Mouse (Mus musculus) liver, embryonic 13.5 days (tissue): Measurements from ENCODE around the gene Psmb5. TPM values are rescaled to one million over a fixed set of nuclear protein-coding genes. Genes with fewer than 3 reads are reported as not detected.

ENCODE experiments used
- ATAC-seq: fragments of 200-750 bp; cut with Nextera tagmentation; 2 replicates; pipeline ENCODE4 v1.8.0; 2017; ENCODE audit warnings: low read depth, mild to moderate bottlenecking, moderate number of reproducible peaks, moderate library complexity
- DNase-seq: peaks from one replicate; pipeline ENCODE4 v3.0.0; 2022
- H3K27ac ChIP-seq: fragments of 300-500 bp; sonication (generic); 2 replicates; pipeline ENCODE4 v1.5.1; 2015; ENCODE audit warnings: moderate library complexity, mild to moderate bottlenecking, inconsistent platforms
- H3K27me3 ChIP-seq: fragments of 300-500 bp; sonication (generic); 2 replicates; pipeline ENCODE4 v1.6.1; 2015; ENCODE audit warnings: mild to moderate bottlenecking, inconsistent platforms
- H3K36me3 ChIP-seq: fragments of 300-500 bp; sonication (generic); 2 replicates; pipeline ENCODE4 v1.6.1; 2015; ENCODE audit warnings: mild to moderate bottlenecking, inconsistent platforms
- H3K4me1 ChIP-seq: fragments of 300-500 bp; sonication (generic); replicated peaks from 2 replicates; pipeline ENCODE4 v1.6.1; 2015; ENCODE audit warnings: inconsistent platforms
- H3K4me2 ChIP-seq: fragments of 300-500 bp; sonication (generic); 2 replicates; pipeline ENCODE4 v1.6.1; 2015; ENCODE audit warnings: inconsistent platforms, mild to moderate bottlenecking, moderate library complexity
- H3K4me3 ChIP-seq: fragments of 300-500 bp; sonication (generic); replicated peaks from 2 replicates; pipeline ENCODE4 v1.5.1; 2015; ENCODE audit warnings: mild to moderate bottlenecking, inconsistent platforms
- H3K9ac ChIP-seq: fragments of 300-500 bp; sonication (generic); 2 replicates; pipeline ENCODE4 v1.6.1; 2015; ENCODE audit warnings: mild to moderate bottlenecking, inconsistent platforms
- H3K9me3 ChIP-seq: fragments of 300-500 bp; sonication (generic); replicated peaks from 2 replicates; pipeline ENCODE4 v1.6.1; 2016; ENCODE audit warnings: inconsistent platforms
- WGBS: fragments of 180-500 bp; shearing (Covaris S2); methylation state at CpG from one replicate; pipeline ENCODE4 v1.1.7; 2015; ENCODE audit not compliant: insufficient replicate concordance; 5-methylcytosine and 5-hydroxymethylcytosine counted together
- microRNA counts: library from miRNA; unstranded; fragments of <30 nt; microRNA quantifications from one replicate; lab custom pipeline; 2016
- microRNA-seq: library from miRNA; unstranded; fragments of <30 nt; microRNA quantifications from one replicate; pipeline ENCODE4, GENCODE M21; 2016
- polyA plus RNA-seq: library from polyadenylated mRNA; unstranded; fragments of >200 nt; fragmentation: Nextera tagmentation; extraction: Ambion mirVana; gene quantifications from 2 replicates; pipeline ENCODE4 v1.2.1, GENCODE M21; 2015

The Psmb5 gene
- polyA plus RNA-seq, 1 experiment from 2014 or later = 266 TPM

DNA sequence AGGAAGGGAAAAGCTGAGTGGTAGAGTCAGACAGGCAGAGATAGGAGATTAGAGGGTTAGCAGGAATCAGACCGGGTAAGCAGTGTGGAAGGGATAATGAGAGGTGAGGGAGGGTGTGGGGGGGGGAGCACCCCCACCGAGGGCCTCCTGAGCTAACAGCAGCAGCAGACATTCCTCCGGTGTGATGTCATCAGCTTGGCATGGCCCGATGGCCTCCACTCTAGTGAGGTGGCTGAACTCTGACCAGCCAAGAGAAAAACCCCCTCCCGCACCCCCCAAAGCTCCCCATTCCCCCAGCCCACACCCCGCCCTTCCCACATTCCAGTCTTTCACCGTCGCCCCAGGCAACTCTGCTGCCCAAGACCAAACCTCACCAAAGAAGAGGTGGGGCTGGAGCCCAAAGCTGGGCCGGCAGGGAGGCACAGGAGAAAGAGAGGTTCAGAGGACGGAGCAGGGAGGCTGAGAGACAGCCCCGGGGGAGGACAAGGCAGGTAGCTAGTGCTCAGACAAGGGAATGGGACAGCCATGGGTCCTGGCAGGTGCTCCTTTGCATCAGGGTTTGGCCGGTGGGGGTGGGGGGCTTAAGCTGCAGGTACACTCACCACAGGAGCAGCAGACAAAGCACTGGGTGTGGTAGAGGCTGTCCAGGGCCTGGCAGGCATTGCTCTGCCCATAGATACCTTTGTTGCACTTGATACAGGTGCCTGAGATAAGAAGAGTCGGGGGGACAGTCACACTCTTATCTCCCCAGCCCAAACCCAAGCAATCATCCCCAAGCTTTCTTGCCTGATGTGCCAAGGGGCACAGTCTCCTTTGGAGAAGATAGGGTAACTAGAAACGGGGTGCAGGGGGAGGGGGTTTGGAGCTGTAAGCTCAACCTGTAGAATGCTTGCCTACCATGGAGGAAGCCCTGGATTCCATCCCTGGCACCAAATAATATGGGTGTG is 44.8 kb downstream of the Psmb5 start:
- H3K4me3 ChIP-seq = no peak overlapping the region; the same call in 1 of the 2 replicates
- peaks cover 61% of the 10 kb centered on the region for H3K4me1 ChIP-seq
- DNase-seq (no peak), ATAC-seq (peak; percentile 30)
- peak overlapping the region; percentile 71 for H3K4me2 ChIP-seq
- WGBS = 25% methylated on average over 14 of the region's 14 CpGs
- 0 out of 2 replicates have a peak overlapping the region, but pooled peaks have one; percentile 7 for H3K9ac ChIP-seq
- H3K27me3 ChIP-seq = peaks cover 78% of the 10 kb centered on the region
- H3K27ac ChIP-seq = peak overlapping the region; percentile 51; the same call in 1 of the 2 replicates
- H3K9me3 ChIP-seq = no peaks in the 10 kb centered on the region
- peaks cover 20% of the 10 kb centered on the region for H3K36me3 ChIP-seq

DNA sequence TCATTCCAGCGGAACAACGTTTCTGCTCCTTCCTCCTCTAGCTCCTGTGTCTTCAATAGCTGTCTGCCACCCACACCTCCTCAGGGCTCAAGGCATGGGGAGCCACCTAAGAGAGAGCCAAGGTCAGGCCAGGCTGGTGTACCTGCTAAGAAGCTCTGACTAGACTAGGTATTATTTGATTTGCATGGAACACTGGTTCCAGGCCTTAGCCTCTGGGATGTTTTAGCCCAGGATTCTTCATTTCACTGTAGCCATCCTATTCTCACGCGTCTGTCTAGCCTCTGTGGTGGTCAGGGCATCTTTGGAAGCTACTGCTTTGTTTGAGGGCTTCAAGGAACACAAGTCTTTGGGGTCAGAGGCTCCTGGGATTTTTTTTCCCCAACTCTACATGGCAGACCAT is 45.7 kb downstream of the Psmb5 start:
- no peak overlapping the region for H3K27ac ChIP-seq
- no peak overlapping the region for H3K4me2 ChIP-seq
- no peak for DNase-seq
- H3K27me3 ChIP-seq = peaks cover 71% of the 10 kb centered on the region
- H3K4me1 ChIP-seq = peaks cover 51% of the 10 kb centered on the region
- ATAC-seq = no peak
- no peaks in the 10 kb centered on the region for H3K9me3 ChIP-seq
- no peak overlapping the region for H3K9ac ChIP-seq
- WGBS = 76% methylated on average over 4 of the region's 4 CpGs
- no peak overlapping the region for H3K4me3 ChIP-seq
- H3K36me3 ChIP-seq = peaks cover 24% of the 10 kb centered on the region

DNA sequence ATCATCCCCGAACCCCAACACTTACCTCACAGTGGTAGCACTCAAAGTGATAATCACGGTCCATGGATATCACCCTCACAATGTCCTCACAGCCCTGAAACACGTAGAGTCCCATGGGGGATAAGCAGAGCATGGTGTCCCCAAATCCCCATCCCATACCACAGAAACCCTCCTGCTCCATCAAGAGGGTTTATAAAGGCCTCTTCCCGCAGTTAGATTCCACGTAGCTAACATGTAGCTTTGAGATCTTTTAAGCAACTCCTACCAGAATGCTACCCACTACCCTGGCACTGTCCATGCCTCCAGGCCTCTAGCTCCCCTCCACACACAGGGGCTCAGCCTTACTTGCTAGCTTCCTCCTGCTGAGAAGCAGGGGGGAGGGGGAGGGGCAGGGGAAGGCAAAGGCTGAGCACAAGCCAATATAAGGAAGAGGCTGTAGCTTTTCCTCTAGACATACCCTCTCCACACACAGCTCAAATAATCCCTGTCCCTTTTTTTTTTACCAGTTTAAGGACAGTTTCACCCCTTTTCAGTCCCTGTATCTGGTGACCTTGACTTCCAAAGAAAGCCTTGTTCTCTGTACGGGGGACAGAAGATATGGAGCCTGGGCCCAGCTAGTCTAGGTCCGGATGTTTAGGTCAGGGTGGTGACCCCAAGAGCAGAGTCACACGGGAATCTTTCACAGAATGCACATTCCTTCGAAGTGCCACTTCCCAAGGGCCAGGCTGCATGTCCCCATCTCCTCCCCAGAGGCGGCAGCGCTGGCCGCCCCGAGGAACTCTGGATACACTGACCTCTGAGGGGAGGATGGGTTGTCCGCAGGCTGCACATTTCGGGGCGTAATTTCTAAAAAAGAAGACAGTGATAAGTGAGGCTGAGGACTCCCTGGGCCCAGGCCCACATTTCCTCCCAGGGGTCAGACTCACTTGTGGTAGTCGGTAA is 48.1 kb downstream of the Psmb5 start:
- H3K27me3 ChIP-seq = peaks cover 47% of the 10 kb centered on the region
- H3K36me3 ChIP-seq = peaks cover 27% of the 10 kb centered on the region
- no peak overlapping the region for H3K4me2 ChIP-seq
- no peak overlapping the region for H3K27ac ChIP-seq
- DNase-seq = no peak
- peaks cover 34% of the 10 kb centered on the region for H3K4me1 ChIP-seq
- WGBS = 69% methylated on average over 17 of the region's 17 CpGs
- ATAC-seq = 0 out of 2 replicates have a peak, but pooled peaks have one; percentile 13
- no peak overlapping the region; the same call in 1 of the 2 replicates for H3K9ac ChIP-seq
- H3K9me3 ChIP-seq = no peaks in the 10 kb centered on the region
- no peak overlapping the region for H3K4me3 ChIP-seq

DNA sequence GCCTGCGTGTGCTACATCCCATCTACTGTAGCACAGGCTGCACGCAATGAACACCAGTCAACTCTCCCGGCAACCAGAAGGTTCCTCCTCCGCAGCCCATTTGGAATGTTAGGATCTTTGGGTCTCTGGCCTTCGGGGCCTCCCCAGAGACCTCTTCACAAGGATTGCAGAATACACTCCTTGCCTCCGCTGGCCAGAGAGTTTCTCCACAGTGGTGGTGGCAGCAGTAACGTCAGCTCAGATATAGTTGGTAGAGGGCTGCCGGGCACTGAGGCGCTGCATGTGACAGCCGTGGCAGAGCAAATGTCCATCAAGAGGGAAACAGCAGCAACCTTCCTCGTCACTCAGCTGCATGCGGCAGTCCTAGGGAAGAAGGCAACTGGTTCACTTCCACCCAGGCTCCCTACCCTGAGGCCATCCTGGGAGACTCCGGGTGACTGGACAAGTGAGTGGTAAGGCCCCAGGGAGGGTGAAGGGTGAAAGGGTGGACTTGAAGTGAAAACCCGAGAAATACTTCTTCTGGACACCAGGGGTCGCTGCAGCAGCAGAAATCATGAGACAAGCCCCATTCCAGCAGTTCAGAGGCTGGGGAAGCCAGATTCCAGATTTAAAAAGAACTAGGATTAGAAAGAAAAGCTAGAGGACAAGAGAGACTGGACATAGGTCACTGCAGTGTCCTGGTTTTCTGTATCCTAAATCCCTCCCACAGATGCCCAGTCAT is 49.0 kb downstream of the Psmb5 start:
- Histone ChIP-seq H3K4me1 (peaks cover 26% of the 10 kb centered on the region), H3K27me3 (peaks cover 38% of the 10 kb centered on the region), H3K4me3 (no peak overlapping the region), H3K36me3 (peaks cover 27% of the 10 kb centered on the region), H3K9ac (no peak overlapping the region), H3K27ac (no peak overlapping the region), H3K9me3 (no peaks in the 10 kb centered on the region), H3K4me2 (no peak overlapping the region)
- DNase-seq (peak; percentile 40), ATAC-seq (no peak)
- WGBS = 65% methylated on average over 15 of the region's 15 CpGs

MicroRNA genes within 50 kb of the gene (microRNA counts, 519-probe panel; counts per million panel counts)
- 114 counts per million for microRNA mmu-miR-686 (lab: Ali Mortazavi, UCI)

Small RNAs within 50 kb of the gene (microRNA-seq; reads per million reads assigned to microRNA genes)
- not detected for gene Mir686
- not detected for gene Mir6948

Other genes starting within 250 kb of the Psmb5 start
- 8.6 and 10.3 TPM in 2 replicates for gene Slc7a7, start 200.2 kb downstream of the Psmb5 start, polyA plus RNA-seq
- gene Mrpl52, start 191.1 kb downstream of the Psmb5 start, polyA plus RNA-seq = 244 and 265 TPM in 2 replicates
- gene Mmp14, start 186.4 kb downstream of the Psmb5 start, polyA plus RNA-seq = 19.8 and 23.2 TPM in 2 replicates
- 18.4 and 21.2 TPM in 2 replicates for gene Lrp10, start 153.9 kb downstream of the Psmb5 start, polyA plus RNA-seq
- 0.06 and 0.12 TPM in 2 replicates for gene Rem2, start 141.9 kb downstream of the Psmb5 start, polyA plus RNA-seq
- gene Prmt5, start 100.5 kb downstream of the Psmb5 start, polyA plus RNA-seq = 41.6 and 48.9 TPM in 2 replicates
- 45.6 and 47.5 TPM in 2 replicates for gene Haus4, start 63.4 kb downstream of the Psmb5 start, polyA plus RNA-seq
- 3.9 and 4.4 TPM in 2 replicates for gene Ajuba, start 40.5 kb downstream of the Psmb5 start, polyA plus RNA-seq
- 2.7 and 3.0 TPM in 2 replicates for gene 4931414P19Rik, start 12.0 kb downstream of the Psmb5 start, polyA plus RNA-seq
- gene Psmb11, start 3.4 kb upstream of the Psmb5 start, polyA plus RNA-seq = not detected in 2 replicates
- gene Gm17606, start 22.9 kb upstream of the Psmb5 start, polyA plus RNA-seq = not detected in 2 replicates
- gene Cdh24, start 23.3 kb upstream of the Psmb5 start, polyA plus RNA-seq = 0.25 and 0.38 TPM in 2 replicates
- 46.3 and 51.6 TPM in 2 replicates for gene 1700123O20Rik, start 68.2 kb upstream of the Psmb5 start, polyA plus RNA-seq
- 62.5 and 68.7 TPM in 2 replicates for gene Acin1, start 68.9 kb upstream of the Psmb5 start, polyA plus RNA-seq
- gene Gm29776, start 80.8 kb upstream of the Psmb5 start, polyA plus RNA-seq = 0.03 and 0.05 TPM in 2 replicates
- 3.4 and 3.5 TPM in 2 replicates for gene Cebpe, start 94.2 kb upstream of the Psmb5 start, polyA plus RNA-seq
- 2.1 and 3.6 TPM in 2 replicates for gene Slc7a8, start 163.9 kb upstream of the Psmb5 start, polyA plus RNA-seq
- gene Rnf212b, start 196.1 kb upstream of the Psmb5 start, polyA plus RNA-seq = not detected in 2 replicates